Mouse (Mus musculus) kidney, adult 10 weeks (tissue): Measurements from ENCODE around the gene Gm867. TPM values are rescaled to one million over a fixed set of nuclear protein-coding genes. Genes with fewer than 3 reads are reported as not detected.

Experiments used
- polyA plus RNA-seq: library from polyadenylated mRNA; stranded (reverse); fragments of 350-450 nt; fragmentation: Illumina TruSeq; extraction: RNeasy Lipid Tissue Mini Kit (QIAGEN cat#74804); gene quantifications from one replicate; pipeline ENCODE4 v1.2.3, GENCODE M21; 2014; ENCODE audit warnings: low read depth, low replicate concordance

The Gm867 gene
- polyA plus RNA-seq: 0.36 TPM

GRCm38 (mm10) chr10:75940520-75940919, at the start of gene Gm867:
Gene Gm867, minus strand, starts transcription at chr10:75940672.

GRCm38 (mm10) chr10:75954381-75954811, 13.9 kb upstream of the Gm867 start, which contains the start of gene Gm5134:
Gene Gm5134, plus strand, starts transcription at chr10:75954514.

GRCm38 (mm10) chr10:75942736-75943477, 2.4 kb upstream of the Gm867 start, which contains the start of gene Vpreb3:
Gene Vpreb3, plus strand, starts transcription at chr10:75943057.

GRCm38 (mm10) chr10:75935680-75936541, 4.6 kb downstream of the Gm867 start, which contains the start of gene Mmp11:
Gene Mmp11, minus strand, starts transcription at chr10:75936496.

GRCm38 (mm10) chr10:75932891-75933290, 7.6 kb downstream of the Gm867 start, which contains the start of gene Chchd10:
Gene Chchd10, plus strand, starts transcription at chr10:75933130.

GRCm38 (mm10) chr10:75921026-75921725, 19.3 kb downstream of the Gm867 start, which contains the start of gene Smarcb1:
Gene Smarcb1, minus strand, starts transcription at chr10:75921617.

GRCm38 (mm10) chr10:75893089-75893750, 47.3 kb downstream of the Gm867 start, which contains the start of gene Derl3:
Gene Derl3, plus strand, starts transcription at chr10:75893413.

Other genes with a start within 250 kb of the Gm867 start
- gene Cabin1, start 176.3 kb downstream of the Gm867 start, polyA plus RNA-seq: 5.2 TPM
- gene Ddt, start 167.3 kb downstream of the Gm867 start, polyA plus RNA-seq: 13.3 TPM
- gene Gm20441, start 159.7 kb downstream of the Gm867 start, polyA plus RNA-seq: not detected
- 38.1 TPM for gene Gstt3, start 159.3 kb downstream of the Gm867 start, polyA plus RNA-seq
- 18.6 TPM for gene Gstt1, start 142.1 kb downstream of the Gm867 start, polyA plus RNA-seq
- not detected for gene Gstt4, start 118.1 kb downstream of the Gm867 start, polyA plus RNA-seq
- gene Gstt2, start 103.2 kb downstream of the Gm867 start, polyA plus RNA-seq: 16.4 TPM
- gene Mif, start 80.4 kb downstream of the Gm867 start, polyA plus RNA-seq: 1.9 TPM
- gene Derl3, start 47.3 kb downstream of the Gm867 start, polyA plus RNA-seq: not detected
- 10.3 TPM for gene Smarcb1, start 19.1 kb downstream of the Gm867 start, polyA plus RNA-seq
- 55.2 TPM for gene Chchd10, start 7.5 kb downstream of the Gm867 start, polyA plus RNA-seq
- 1.3 TPM for gene Mmp11, start 4.2 kb downstream of the Gm867 start, polyA plus RNA-seq
- gene Vpreb3, start 2.4 kb upstream of the Gm867 start, polyA plus RNA-seq: not detected
- gene Gm5134, start 13.8 kb upstream of the Gm867 start, polyA plus RNA-seq: not detected
- gene Zfp280b, start 92.0 kb upstream of the Gm867 start, polyA plus RNA-seq: 5.3 TPM
- not detected for gene Slc5a4b, start 170.3 kb upstream of the Gm867 start, polyA plus RNA-seq
- not detected for gene Slc5a4a, start 206.8 kb upstream of the Gm867 start, polyA plus RNA-seq